Mouse (Mus musculus) cerebellum, adult 2 months (tissue): Measurements from ENCODE around the gene Zfp661. TPM values are rescaled to one million over a fixed set of nuclear protein-coding genes. Genes with fewer than 3 reads are reported as not detected.

ENCODE experiments used
- DNase-seq, 2 experiments: peaks; one replicate each; pipeline ENCODE4 v3.0.0; 2021
- H3K27ac ChIP-seq: fragments of 200-500 bp; 2 replicates; pipeline ENCODE4 v1.5.1; 2012; ENCODE audit warnings: low read length, control low read depth, inconsistent platforms; ENCODE audit not compliant: insufficient read depth
- H3K27me3 ChIP-seq: fragments of 200-500 bp; 2 replicates; pipeline ENCODE4 v1.6.1; 2012; ENCODE audit warnings: inconsistent platforms, mild to moderate bottlenecking, low read length, moderate library complexity; ENCODE audit not compliant: control insufficient read depth, insufficient read depth
- H3K4me1 ChIP-seq: fragments of 200-500 bp; 2 replicates; pipeline ENCODE4 v1.6.1; 2011; ENCODE audit warnings: low read length; ENCODE audit not compliant: control insufficient read depth, insufficient read depth
- H3K4me3 ChIP-seq: fragments of 200-500 bp; replicated peaks from 2 replicates; pipeline ENCODE3; 2011; ENCODE audit warnings: mild to moderate bottlenecking, low read depth, low read length, control low read depth; ENCODE audit not compliant: insufficient read depth
- CTCF ChIP-seq: fragments of 200-500 bp; IDR thresholded peaks from 2 replicates; pipeline ENCODE4 v1.5.1; 2011; ENCODE audit warnings: low read depth, mild to moderate bottlenecking, control low read depth, low read length, moderate library complexity, borderline replicate concordance; ENCODE audit not compliant: insufficient read depth
- POLR2A ChIP-seq: fragments of 200-500 bp; IDR thresholded peaks from 2 replicates; pipeline ENCODE4 v1.6.1; 2011; ENCODE audit warnings: low read length, control low read depth, borderline replicate concordance; ENCODE audit not compliant: insufficient read depth
- WGBS: fragments of 180-500 bp; shearing (Covaris S2); methylation state at CpG from one replicate; pipeline ENCODE4 v1.1.7; 2018; 5-methylcytosine and 5-hydroxymethylcytosine counted together
- polyA plus RNA-seq: library from polyadenylated mRNA; depleted of rRNA; stranded (reverse); fragments of >200 nt; gene quantifications from 2 replicates; pipeline ENCODE4 v1.2.3, GENCODE M21; 2012; rRNA removed

Gene Zfp661
- polyA plus RNA-seq, 1 experiment, result 6.1 TPM

GRCm38 (mm10) chr2:127530418-127530817, 56.5 kb downstream of the Zfp661 start:
- no peak for DNase-seq
- peaks cover 7% of the 10 kb centered on the region for H3K4me1 ChIP-seq
- WGBS, result 95% methylated on average over 3 of the region's 3 CpGs
- no peaks in the 10 kb centered on the region for H3K27me3 ChIP-seq
- H3K27ac ChIP-seq, result no peak overlapping the region
- TF ChIP-seq CTCF (no peak), POLR2A (no peak)
- no peak overlapping the region for H3K4me3 ChIP-seq

- H3K4me1 ChIP-seq, result peaks cover 32% of the 10 kb centered on the region
- peak overlapping the region; percentile 31; the same call in 1 of the 2 replicates for H3K27ac ChIP-seq
- no peaks in the 10 kb centered on the region for H3K27me3 ChIP-seq
- TF ChIP-seq POLR2A, result no peak
- TF ChIP-seq CTCF, result no peak
- peak; percentile 74 to 89 for DNase-seq
- H3K4me3 ChIP-seq, result no peak overlapping the region
- WGBS, result 61% methylated on average over 3 of the region's 3 CpGs
Measured at GRCm38 (mm10) chr2:127525004-127525775, 61.7 kb downstream of the Zfp661 start.

Other genes with a start within 250 kb of the Zfp661 start
- gene Astl, start 248.5 kb downstream of the Zfp661 start, polyA plus RNA-seq, result not detected in 2 replicates
- gene Adra2b, start 223.9 kb downstream of the Zfp661 start, polyA plus RNA-seq, result 0.64 and 1.2 TPM in 2 replicates
- 0.36 and 0.38 TPM in 2 replicates for gene Gpat2, start 161.9 kb downstream of the Zfp661 start, polyA plus RNA-seq
- 42.9 and 45.7 TPM in 2 replicates for gene Fahd2a, start 142.5 kb downstream of the Zfp661 start, polyA plus RNA-seq
- 81.6 and 83.9 TPM in 2 replicates for gene Kcnip3, start 65.0 kb downstream of the Zfp661 start, polyA plus RNA-seq
- 3.3 and 4.1 TPM in 2 replicates for gene Prom2, start 45.6 kb downstream of the Zfp661 start, polyA plus RNA-seq
- 95.0 and 97.3 TPM in 2 replicates for gene Mrps5, start 128 bp upstream of the Zfp661 start, polyA plus RNA-seq
- gene Mal, start 69.6 kb upstream of the Zfp661 start, polyA plus RNA-seq, result 148 and 180 TPM in 2 replicates
- gene Mall, start 142.8 kb upstream of the Zfp661 start, polyA plus RNA-seq, result 0.84 and 0.98 TPM in 2 replicates
- gene Nphp1, start 201.8 kb upstream of the Zfp661 start, polyA plus RNA-seq, result 10.6 and 11.4 TPM in 2 replicates
- gene Mtln, start 205.4 kb upstream of the Zfp661 start, polyA plus RNA-seq, result 104 and 106 TPM in 2 replicates
- 0.14 and 0.15 TPM in 2 replicates for gene Bub1, start 244.8 kb upstream of the Zfp661 start, polyA plus RNA-seq